Mouse (Mus musculus): ENCODE data around the gene Pigp. TPM values are rescaled to one million over a fixed set of nuclear protein-coding genes. Genes with fewer than 3 reads are reported as not detected.

Gene Pigp
- polyA plus RNA-seq (2012; ENCODE audit: insufficient read depth, low replicate concordance) = 25.2 and 39.6 TPM in 2 replicates

DNA sequence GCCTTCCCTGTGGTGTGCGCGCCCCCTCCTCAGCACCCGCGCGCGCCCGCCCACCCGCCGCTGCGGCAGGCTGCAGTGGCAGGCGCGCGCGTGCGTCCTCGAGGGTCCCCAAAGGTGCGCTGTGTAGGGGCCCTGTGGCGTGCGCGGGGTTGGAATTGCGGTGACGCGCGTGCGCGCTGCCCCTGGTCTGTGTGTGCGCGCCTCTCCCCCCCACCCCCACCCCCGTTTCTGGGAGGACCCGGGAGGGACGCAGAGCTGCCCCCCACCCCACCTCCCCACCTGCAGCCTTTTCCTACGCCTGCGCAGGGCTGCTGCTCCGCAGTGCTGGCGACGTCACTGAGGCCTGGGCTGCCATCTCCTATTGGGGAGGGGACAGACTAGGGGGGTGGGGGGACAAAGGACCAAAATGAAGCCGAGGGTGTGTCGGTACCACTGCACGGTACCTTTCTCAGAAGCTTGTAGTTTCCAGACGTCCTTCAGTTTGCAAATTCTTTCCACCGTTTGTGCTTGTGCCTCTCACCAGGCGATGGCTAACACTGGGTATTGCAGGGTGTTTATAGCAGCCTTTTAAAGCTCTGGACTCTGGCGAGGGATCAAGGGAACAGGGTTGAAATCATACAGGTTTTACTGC lies at the start of gene Pigp:
Pigp (minus strand) TSS at position 542 of the 631 bp plus-strand sequence.
- TF ChIP-seq GATA1 (IDR thresholded peaks at IDR 0.05; ENCODE audit: borderline replicate concordance, low read length) (no peak), FLI1 (IDR thresholded peaks at IDR 0.05; ENCODE audit: low read length) (no peak)
- H3K36me3 ChIP-seq (replicated peaks; ENCODE audit: low read length) = peaks cover 10% of the 10 kb centered on the region
- peaks cover 59% of the 10 kb centered on the region for H3K4me1 ChIP-seq
- no peaks in the 10 kb centered on the region for H3K27me3 ChIP-seq (replicated peaks)
- no peaks in the 10 kb centered on the region for H3K9me3 ChIP-seq
- peak within 1 kb of the TSS; percentile 99 for H3K4me3 ChIP-seq (replicated peaks)

- no peak for TF ChIP-seq FLI1 (IDR thresholded peaks at IDR 0.05; ENCODE audit: low read length)
- TF ChIP-seq GATA1 (IDR thresholded peaks at IDR 0.05; ENCODE audit: borderline replicate concordance, low read length) = no peak
- peaks cover 94% of the 10 kb centered on the region for H3K36me3 ChIP-seq (replicated peaks; ENCODE audit: low read length)
- peaks cover 5% of the 10 kb centered on the region; the same call in 1 of the 2 replicates for H3K9me3 ChIP-seq
- H3K27me3 ChIP-seq (replicated peaks) = no peaks in the 10 kb centered on the region
- H3K4me3 ChIP-seq (replicated peaks) = no peak overlapping the region
- peaks cover 10% of the 10 kb centered on the region for H3K4me1 ChIP-seq
Measured at GRCm38 (mm10) chr16:94420498-94420897, 48.9 kb upstream of the Pigp start.

DNA sequence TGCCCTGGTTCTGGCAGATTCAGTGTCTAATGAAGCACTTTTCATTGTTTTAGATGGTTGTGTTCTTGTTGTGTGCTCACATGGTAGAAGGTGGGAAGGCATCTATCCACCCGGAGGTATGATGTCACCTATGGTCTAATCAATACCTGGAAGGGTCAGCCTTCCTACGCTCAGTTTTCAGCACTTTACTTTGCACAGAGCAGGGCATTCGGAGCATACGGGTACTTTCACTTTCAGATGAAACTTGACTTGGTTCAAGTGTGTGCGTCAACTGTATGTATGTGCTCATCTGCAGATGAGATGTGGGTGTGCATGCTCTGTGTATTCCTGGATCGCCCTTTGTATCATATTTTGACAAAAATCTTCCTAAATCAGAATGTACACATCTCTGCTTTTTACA lies 42.5 kb upstream of the Pigp start:
- TF ChIP-seq GATA1 (IDR thresholded peaks at IDR 0.05; ENCODE audit: borderline replicate concordance, low read length) (no peak), FLI1 (IDR thresholded peaks at IDR 0.05; ENCODE audit: low read length) (no peak)
- H3K4me3 ChIP-seq (replicated peaks) = no peak overlapping the region
- H3K9me3 ChIP-seq = no peaks in the 10 kb centered on the region
- H3K4me1 ChIP-seq = peaks cover 31% of the 10 kb centered on the region
- H3K36me3 ChIP-seq (replicated peaks; ENCODE audit: low read length) = peaks cover 93% of the 10 kb centered on the region
- H3K27me3 ChIP-seq (replicated peaks) = no peaks in the 10 kb centered on the region

DNA sequence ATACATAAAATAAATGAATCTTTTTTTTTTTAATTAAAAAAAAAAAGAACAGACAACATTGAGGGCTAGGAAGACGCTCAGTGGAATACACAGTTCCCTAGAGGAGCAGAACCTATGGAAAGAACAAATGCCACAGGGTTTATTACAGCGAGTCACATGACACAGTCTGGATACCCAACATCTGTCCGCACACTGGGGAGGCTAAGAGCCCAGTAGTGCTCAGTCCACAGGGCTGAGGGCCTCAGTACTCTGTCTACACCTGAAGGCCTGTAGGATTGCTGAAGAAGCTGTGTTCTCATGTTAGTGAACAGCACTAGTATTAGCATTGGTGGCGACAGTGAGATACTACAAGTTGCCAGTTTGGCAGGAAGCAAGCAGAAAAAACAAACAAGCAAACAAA lies 41.1 kb upstream of the Pigp start:
- no peaks in the 10 kb centered on the region for H3K27me3 ChIP-seq (replicated peaks)
- no peak for TF ChIP-seq GATA1 (IDR thresholded peaks at IDR 0.05; ENCODE audit: borderline replicate concordance, low read length)
- TF ChIP-seq FLI1 (IDR thresholded peaks at IDR 0.05; ENCODE audit: low read length) = no peak
- no peaks in the 10 kb centered on the region for H3K9me3 ChIP-seq
- no peak overlapping the region for H3K4me3 ChIP-seq (replicated peaks)
- peaks cover 89% of the 10 kb centered on the region for H3K36me3 ChIP-seq (replicated peaks; ENCODE audit: low read length)
- H3K4me1 ChIP-seq = peaks cover 31% of the 10 kb centered on the region

GRCm38 (mm10) chr16:94412198-94412597 lies 40.6 kb upstream of the Pigp start:
- Histone ChIP-seq H3K9me3 (no peaks in the 10 kb centered on the region), H3K36me3 (replicated peaks; ENCODE audit: low read length) (peaks cover 89% of the 10 kb centered on the region), H3K4me1 (peaks cover 31% of the 10 kb centered on the region), H3K4me3 (replicated peaks) (no peak overlapping the region), H3K27me3 (replicated peaks) (no peaks in the 10 kb centered on the region)
- TF ChIP-seq FLI1 (IDR thresholded peaks at IDR 0.05; ENCODE audit: low read length) (no peak), GATA1 (IDR thresholded peaks at IDR 0.05; ENCODE audit: borderline replicate concordance, low read length) (no peak)

DNA sequence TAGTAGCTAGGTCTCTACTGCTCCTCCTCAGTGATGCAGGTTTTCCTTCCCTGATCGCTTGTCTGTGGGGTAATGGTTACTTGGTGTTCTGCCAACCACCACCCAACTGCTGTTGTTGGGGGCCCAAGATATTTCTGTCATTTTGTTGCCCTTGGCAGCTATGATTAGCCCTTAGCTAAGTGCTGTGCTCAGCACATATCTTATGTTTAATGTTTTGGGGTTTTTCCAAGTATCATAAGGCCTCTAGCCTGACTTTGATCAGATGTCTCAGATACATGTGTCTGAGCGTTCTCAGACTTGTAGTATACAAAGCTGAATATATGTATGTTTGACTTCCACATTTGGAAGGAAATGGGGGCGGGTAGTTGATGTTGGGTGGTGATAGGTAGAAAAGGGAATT lies 39.6 kb upstream of the Pigp start:
- H3K27me3 ChIP-seq (replicated peaks) = no peaks in the 10 kb centered on the region
- peaks cover 91% of the 10 kb centered on the region for H3K36me3 ChIP-seq (replicated peaks; ENCODE audit: low read length)
- H3K4me1 ChIP-seq = peaks cover 31% of the 10 kb centered on the region
- H3K4me3 ChIP-seq (replicated peaks) = no peak overlapping the region
- no peaks in the 10 kb centered on the region for H3K9me3 ChIP-seq
- TF ChIP-seq FLI1 (IDR thresholded peaks at IDR 0.05; ENCODE audit: low read length) = no peak
- no peak for TF ChIP-seq GATA1 (IDR thresholded peaks at IDR 0.05; ENCODE audit: borderline replicate concordance, low read length)

DNA sequence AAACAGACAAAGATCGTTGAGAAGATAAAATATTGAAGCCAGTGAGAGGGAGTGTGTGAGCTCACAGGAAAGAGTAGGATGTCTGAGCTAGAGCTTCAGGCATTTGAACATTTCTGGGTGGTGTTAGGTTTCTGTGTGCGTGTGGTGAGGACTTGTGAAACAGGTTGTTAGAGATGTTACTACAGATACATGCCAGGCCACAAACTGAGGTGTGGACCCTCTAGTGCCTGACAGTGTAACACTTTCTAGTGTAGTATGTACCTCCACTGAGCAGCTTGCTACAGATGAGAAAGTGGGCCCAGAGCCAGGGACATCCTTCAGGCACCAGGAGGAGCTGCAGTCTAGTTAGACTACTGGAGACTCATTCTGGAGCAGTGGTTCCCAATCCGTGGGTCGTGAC lies 30.5 kb upstream of the Pigp start:
- Histone ChIP-seq H3K36me3 (replicated peaks; ENCODE audit: low read length) (peaks cover 41% of the 10 kb centered on the region), H3K27me3 (replicated peaks) (no peaks in the 10 kb centered on the region), H3K4me3 (replicated peaks) (no peak overlapping the region), H3K4me1 (peaks cover 37% of the 10 kb centered on the region), H3K9me3 (no peaks in the 10 kb centered on the region)
- TF ChIP-seq GATA1 (IDR thresholded peaks at IDR 0.05; ENCODE audit: borderline replicate concordance, low read length) (no peak), FLI1 (IDR thresholded peaks at IDR 0.05; ENCODE audit: low read length) (no peak)

GRCm38 (mm10) chr16:94401636-94402035 lies 30.0 kb upstream of the Pigp start:
- Histone ChIP-seq H3K36me3 (replicated peaks; ENCODE audit: low read length) (peaks cover 35% of the 10 kb centered on the region), H3K4me1 (peaks cover 40% of the 10 kb centered on the region)
- TF ChIP-seq GATA1 (IDR thresholded peaks at IDR 0.05; ENCODE audit: borderline replicate concordance, low read length) (no peak), FLI1 (IDR thresholded peaks at IDR 0.05; ENCODE audit: low read length) (no peak)

DNA sequence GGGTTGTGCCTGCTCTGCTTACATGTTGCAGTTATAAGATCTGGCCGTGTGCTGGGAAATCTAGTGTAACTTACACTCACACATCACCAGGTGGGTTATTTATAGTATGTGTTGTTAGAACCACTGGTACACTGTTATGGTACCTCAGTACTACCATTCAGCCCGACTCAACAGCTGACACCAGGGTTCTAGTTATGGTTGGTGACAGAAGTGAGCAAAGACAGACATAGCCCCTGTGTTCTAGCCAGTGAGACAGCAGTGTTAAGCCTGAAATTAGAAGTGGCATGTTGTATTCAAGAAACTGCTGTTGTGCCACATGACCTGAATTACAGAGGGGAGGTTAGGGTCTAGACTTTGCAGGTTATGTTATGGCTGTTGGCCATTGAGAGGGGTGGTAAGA lies 27.5 kb upstream of the Pigp start:
- Histone ChIP-seq H3K9me3 (no peaks in the 10 kb centered on the region), H3K27me3 (replicated peaks) (no peaks in the 10 kb centered on the region), H3K36me3 (replicated peaks; ENCODE audit: low read length) (peaks cover 33% of the 10 kb centered on the region), H3K4me3 (replicated peaks) (no peak overlapping the region), H3K4me1 (peaks cover 62% of the 10 kb centered on the region)
- TF ChIP-seq GATA1 (IDR thresholded peaks at IDR 0.05; ENCODE audit: borderline replicate concordance, low read length) (no peak), FLI1 (IDR thresholded peaks at IDR 0.05; ENCODE audit: low read length) (no peak)

More at GRCm38 (mm10) chr16:94401636-94402035, 30.0 kb upstream of the Pigp start:
- Histone ChIP-seq H3K9me3 (no peaks in the 10 kb centered on the region), H3K4me3 (replicated peaks) (no peak overlapping the region), H3K27me3 (replicated peaks) (no peaks in the 10 kb centered on the region)

GRCm38 (mm10) chr16:94396641-94397040 lies 25.0 kb upstream of the Pigp start:
- TF ChIP-seq FLI1 (IDR thresholded peaks at IDR 0.05; ENCODE audit: low read length) = no peak
- Histone ChIP-seq H3K4me1 (peaks cover 58% of the 10 kb centered on the region), H3K27me3 (replicated peaks) (no peaks in the 10 kb centered on the region), H3K4me3 (replicated peaks) (peak overlapping the region; percentile 50), H3K36me3 (replicated peaks; ENCODE audit: low read length) (peaks cover 41% of the 10 kb centered on the region), H3K9me3 (no peaks in the 10 kb centered on the region)

Measured in megakaryocyte, embryonic 14.5 days (primary cell).